Mouse (Mus musculus): Measurements from ENCODE around the gene Creld1. TPM values are rescaled to one million over a fixed set of nuclear protein-coding genes. Genes with fewer than 3 reads are reported as not detected.

Creld1 gene
- polyA plus RNA-seq, 1 experiment from 2014 or later: 36.3 TPM

- 21% methylated on average over 12 of the region's 12 CpGs for WGBS
- peak; percentile 60; the same call in 1 of the 2 replicates for ATAC-seq (ENCODE audit: borderline replicate concordance, extremely low read depth, low FRiP score, low TSS enrichment)
- peaks cover 12% of the 10 kb centered on the region for H3K27me3 ChIP-seq
Observed at GRCm38 (mm10) chr6:113471297-113471936, 11.7 kb upstream of the Creld1 start, which contains the start of gene Il17rc. Il17rc (plus strand) TSS chr6:113471427.

GRCm38 (mm10) chr6:113472061-113472460 lies 11.0 kb upstream of the Creld1 start:
- Histone ChIP-seq H3K36me3 (no peaks in the 10 kb centered on the region), H3K9ac (peak overlapping the region; percentile 44; the same call in 1 of the 2 replicates), H3K4me1 (peaks cover 27% of the 10 kb centered on the region), H3K4me3 (peak overlapping the region; percentile 37; the same call in 1 of the 2 replicates), H3K27ac (peak overlapping the region; percentile 68), H3K9me3 (no peaks in the 10 kb centered on the region), H3K4me2 (peak overlapping the region; percentile 66), H3K27me3 (peaks cover 12% of the 10 kb centered on the region)
- ATAC-seq (ENCODE audit: borderline replicate concordance, extremely low read depth, low FRiP score, low TSS enrichment): no peak
- WGBS: 56% methylated on average over 10 of the region's 10 CpGs

More at GRCm38 (mm10) chr6:113471297-113471936, 11.7 kb upstream of the Creld1 start, which contains the start of gene Il17rc:
- Histone ChIP-seq H3K4me2 (peak within 1 kb of the TSS; percentile 66), H3K27ac (peak within 1 kb of the TSS; percentile 68), H3K36me3 (no peaks in the 10 kb centered on the region), H3K4me1 (peaks cover 27% of the 10 kb centered on the region), H3K9me3 (no peaks in the 10 kb centered on the region), H3K4me3 (peak within 1 kb of the TSS; percentile 37), H3K9ac (peak within 1 kb of the TSS; percentile 44)

GRCm38 (mm10) chr6:113473246-113473645 lies 9.9 kb upstream of the Creld1 start:
- no peak overlapping the region for H3K4me3 ChIP-seq
- peaks cover 12% of the 10 kb centered on the region for H3K27me3 ChIP-seq
- 55% methylated on average over 2 of the region's 2 CpGs for WGBS
- no peaks in the 10 kb centered on the region for H3K36me3 ChIP-seq
- no peak overlapping the region for H3K4me2 ChIP-seq
- H3K27ac ChIP-seq: no peak overlapping the region
- no peak for ATAC-seq (ENCODE audit: borderline replicate concordance, extremely low read depth, low FRiP score, low TSS enrichment)
- no peak overlapping the region for H3K9ac ChIP-seq
- peaks cover 27% of the 10 kb centered on the region for H3K4me1 ChIP-seq
- no peaks in the 10 kb centered on the region for H3K9me3 ChIP-seq

DNA sequence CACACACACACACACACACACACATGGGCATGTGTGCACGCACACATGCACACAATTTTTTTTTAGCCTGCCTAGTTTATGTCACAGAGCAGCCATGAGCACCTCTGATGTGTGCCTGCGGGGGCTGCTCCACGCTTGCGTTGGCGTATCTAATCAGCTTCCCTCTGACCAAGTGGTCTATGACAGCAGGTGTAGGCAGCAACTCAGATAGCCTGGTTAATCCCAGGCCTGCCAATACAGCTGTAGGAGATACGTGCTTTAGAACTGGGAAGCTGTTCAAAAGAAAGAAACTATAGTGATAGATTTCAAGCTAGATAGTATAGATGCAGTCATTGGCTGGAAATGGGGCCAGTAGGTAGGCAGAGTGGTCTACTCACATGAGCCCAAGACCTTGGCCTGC lies 9.4 kb upstream of the Creld1 start:
- Histone ChIP-seq H3K4me1 (peaks cover 27% of the 10 kb centered on the region), H3K4me3 (no peak overlapping the region), H3K9me3 (no peaks in the 10 kb centered on the region), H3K36me3 (no peaks in the 10 kb centered on the region), H3K9ac (no peak overlapping the region), H3K27me3 (peaks cover 12% of the 10 kb centered on the region), H3K4me2 (no peak overlapping the region), H3K27ac (no peak overlapping the region)
- no peak for ATAC-seq (ENCODE audit: borderline replicate concordance, extremely low read depth, low FRiP score, low TSS enrichment)
- 82% methylated on average over 6 of the region's 6 CpGs for WGBS

DNA sequence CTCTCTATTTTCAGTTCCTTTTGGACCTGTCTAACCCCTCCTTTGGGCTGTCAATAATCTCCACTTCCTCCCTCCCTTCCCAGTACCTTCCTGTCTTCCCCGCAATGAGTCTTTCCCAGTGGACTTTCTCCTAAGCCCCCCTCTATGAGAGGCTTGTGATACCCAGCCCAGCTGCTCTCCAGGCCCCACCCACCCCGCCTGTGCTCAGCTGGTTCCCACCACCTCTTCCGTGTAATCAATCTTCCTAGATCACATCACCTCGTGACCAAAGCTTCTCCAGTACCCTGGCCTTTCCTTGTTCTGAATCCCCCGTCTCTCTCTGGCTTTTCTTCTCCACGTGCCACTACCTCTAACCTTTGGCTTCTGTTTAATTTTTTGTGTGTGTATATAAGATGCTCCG lies 5.7 kb upstream of the Creld1 start:
- H3K27ac ChIP-seq: no peak overlapping the region
- no peaks in the 10 kb centered on the region for H3K36me3 ChIP-seq
- no peak overlapping the region for H3K4me3 ChIP-seq
- H3K27me3 ChIP-seq: peaks cover 19% of the 10 kb centered on the region
- H3K4me2 ChIP-seq: no peak overlapping the region
- ATAC-seq (ENCODE audit: borderline replicate concordance, extremely low read depth, low FRiP score, low TSS enrichment): no peak
- H3K4me1 ChIP-seq: peaks cover 3% of the 10 kb centered on the region; the same call in 1 of the 2 replicates
- H3K9me3 ChIP-seq: no peaks in the 10 kb centered on the region
- 21% methylated on average over 7 of the region's 7 CpGs for WGBS
- no peak overlapping the region for H3K9ac ChIP-seq

DNA sequence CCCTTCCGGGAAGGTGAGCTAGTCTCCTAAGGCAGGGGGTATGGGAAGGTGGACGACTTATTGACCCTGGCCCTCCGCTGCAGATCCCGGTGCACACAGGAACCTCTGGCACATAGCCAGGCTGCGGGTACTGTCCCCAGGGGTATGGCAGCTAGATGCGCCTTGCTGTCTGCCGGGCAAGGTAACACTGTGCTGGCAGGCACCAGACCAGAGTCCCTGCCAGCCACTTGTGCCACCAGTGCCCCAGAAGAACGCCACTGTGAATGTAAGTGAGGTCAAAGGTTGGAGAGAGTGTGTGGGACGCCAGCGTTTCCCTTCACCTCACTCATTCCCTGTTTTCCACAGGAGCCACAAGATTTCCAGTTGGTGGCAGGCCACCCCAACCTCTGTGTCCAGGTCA lies 4.2 kb upstream of the Creld1 start:
- ATAC-seq (ENCODE audit: borderline replicate concordance, extremely low read depth, low FRiP score, low TSS enrichment): no peak
- Histone ChIP-seq H3K9me3 (no peaks in the 10 kb centered on the region), H3K27ac (no peak overlapping the region), H3K36me3 (no peaks in the 10 kb centered on the region), H3K4me2 (no peak overlapping the region), H3K27me3 (peaks cover 26% of the 10 kb centered on the region), H3K4me3 (no peak overlapping the region), H3K9ac (no peak overlapping the region), H3K4me1 (peaks cover 13% of the 10 kb centered on the region)
- 74% methylated on average over 10 of the region's 10 CpGs for WGBS

DNA sequence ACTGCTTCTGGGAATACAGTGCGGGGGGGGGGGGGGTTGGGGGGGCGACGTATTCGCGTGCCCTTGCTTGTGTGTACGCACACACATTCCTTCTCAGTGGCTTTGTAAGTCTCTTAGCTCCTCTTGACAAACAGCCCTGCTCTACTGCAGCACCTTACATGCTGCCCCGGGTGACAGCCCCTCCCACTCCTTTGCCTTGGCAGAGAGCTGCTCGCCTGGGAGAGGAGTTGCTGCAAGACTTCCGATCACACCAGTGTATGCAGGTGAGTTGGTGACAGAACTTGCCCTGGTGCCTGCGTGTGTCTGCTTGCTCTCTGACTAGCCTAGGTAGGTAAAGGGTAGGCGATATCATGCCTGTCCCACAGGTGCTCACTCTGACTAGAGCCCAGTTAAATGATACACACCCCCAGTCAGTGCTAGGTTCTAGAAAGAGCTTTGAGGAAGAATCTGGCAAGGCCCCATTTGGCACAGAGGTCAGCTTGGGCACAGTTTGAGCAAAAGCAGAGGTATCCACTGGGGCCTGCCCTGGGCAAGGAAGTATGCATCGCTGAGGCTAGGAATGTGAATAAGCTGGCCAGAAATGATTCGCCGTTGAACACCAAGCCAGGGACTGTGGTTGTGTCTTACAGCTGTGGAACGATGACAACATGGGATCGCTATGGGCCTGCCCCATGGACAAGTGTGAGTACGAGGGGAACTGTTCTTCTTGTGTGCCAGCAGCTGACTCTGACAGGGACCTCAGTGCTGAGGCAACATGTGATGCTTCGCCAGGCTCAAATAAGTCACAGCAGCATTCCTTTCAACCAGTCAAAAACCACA lies 2.3 kb upstream of the Creld1 start:
- H3K9me3 ChIP-seq: no peaks in the 10 kb centered on the region
- H3K27ac ChIP-seq: no peak overlapping the region
- peaks cover 26% of the 10 kb centered on the region for H3K27me3 ChIP-seq
- WGBS: 51% methylated on average over 18 of the region's 18 CpGs
- H3K36me3 ChIP-seq: no peaks in the 10 kb centered on the region
- ATAC-seq (ENCODE audit: borderline replicate concordance, extremely low read depth, low FRiP score, low TSS enrichment): no peak
- H3K4me2 ChIP-seq: no peak overlapping the region; the same call in 1 of the 2 replicates
- H3K4me1 ChIP-seq: peaks cover 14% of the 10 kb centered on the region
- H3K9ac ChIP-seq: no peak overlapping the region
- no peak overlapping the region for H3K4me3 ChIP-seq

DNA sequence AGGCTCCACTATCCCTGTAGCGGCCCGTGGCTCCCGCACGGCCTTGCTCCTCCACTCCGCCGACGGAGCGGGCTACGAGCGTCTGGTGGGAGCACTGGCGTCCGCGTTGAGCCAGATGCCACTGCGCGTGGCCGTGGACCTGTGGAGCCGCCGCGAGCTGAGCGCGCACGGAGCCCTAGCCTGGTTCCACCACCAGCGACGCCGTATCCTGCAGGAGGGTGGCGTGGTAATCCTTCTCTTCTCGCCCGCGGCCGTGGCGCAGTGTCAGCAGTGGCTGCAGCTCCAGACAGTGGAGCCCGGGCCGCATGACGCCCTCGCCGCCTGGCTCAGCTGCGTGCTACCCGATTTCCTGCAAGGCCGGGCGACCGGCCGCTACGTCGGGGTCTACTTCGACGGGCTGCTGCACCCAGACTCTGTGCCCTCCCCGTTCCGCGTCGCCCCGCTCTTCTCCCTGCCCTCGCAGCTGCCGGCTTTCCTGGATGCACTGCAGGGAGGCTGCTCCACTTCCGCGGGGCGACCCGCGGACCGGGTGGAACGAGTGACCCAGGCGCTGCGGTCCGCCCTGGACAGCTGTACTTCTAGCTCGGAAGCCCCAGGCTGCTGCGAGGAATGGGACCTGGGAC lies 509 bp upstream of the Creld1 start:
- peak overlapping the region; percentile 51 for H3K9ac ChIP-seq
- peaks cover 19% of the 10 kb centered on the region for H3K4me1 ChIP-seq
- H3K27ac ChIP-seq: peak overlapping the region; percentile 89
- peak; percentile 12 for ATAC-seq (ENCODE audit: borderline replicate concordance, extremely low read depth, low FRiP score, low TSS enrichment)
- WGBS: 2% methylated on average over 65 of the region's 65 CpGs
- no peaks in the 10 kb centered on the region for H3K9me3 ChIP-seq
- H3K36me3 ChIP-seq: no peaks in the 10 kb centered on the region
- H3K4me3 ChIP-seq: peak overlapping the region; percentile 57
- H3K4me2 ChIP-seq: peak overlapping the region; percentile 82
- peaks cover 26% of the 10 kb centered on the region for H3K27me3 ChIP-seq

- peak overlapping the region; percentile 57 for H3K4me3 ChIP-seq
- no peaks in the 10 kb centered on the region for H3K9me3 ChIP-seq
- H3K36me3 ChIP-seq: no peaks in the 10 kb centered on the region
- H3K4me1 ChIP-seq: peaks cover 28% of the 10 kb centered on the region
- 8% methylated on average over 10 of the region's 10 CpGs for WGBS
- H3K4me2 ChIP-seq: peak overlapping the region; percentile 82
- peak; percentile 28; the same call in 1 of the 2 replicates for ATAC-seq (ENCODE audit: borderline replicate concordance, extremely low read depth, low FRiP score, low TSS enrichment)
- H3K27me3 ChIP-seq: peaks cover 26% of the 10 kb centered on the region
- peak overlapping the region; percentile 89 for H3K27ac ChIP-seq
- H3K9ac ChIP-seq: peak overlapping the region; percentile 54
Observed at GRCm38 (mm10) chr6:113483729-113484128, 632 bp downstream of the Creld1 start.

- peaks cover 4% of the 10 kb centered on the region; the same call in 1 of the 2 replicates for H3K36me3 ChIP-seq
Observed at GRCm38 (mm10) chr6:113487125-113487576, 4.1 kb downstream of the Creld1 start.

GRCm38 (mm10) chr6:113489410-113489809 lies 6.3 kb downstream of the Creld1 start:
- peaks cover under 1% of the 10 kb centered on the region; the same call in 1 of the 2 replicates for H3K27me3 ChIP-seq
- H3K4me1 ChIP-seq: peaks cover 16% of the 10 kb centered on the region
- no peak overlapping the region for H3K4me2 ChIP-seq
- 93% methylated on average over 14 of the region's 14 CpGs for WGBS
- H3K36me3 ChIP-seq: peaks cover 4% of the 10 kb centered on the region; the same call in 1 of the 2 replicates
- no peak overlapping the region for H3K27ac ChIP-seq
- ATAC-seq (ENCODE audit: borderline replicate concordance, extremely low read depth, low FRiP score, low TSS enrichment): no peak
- no peak overlapping the region for H3K9ac ChIP-seq
- H3K4me3 ChIP-seq: no peak overlapping the region
- no peaks in the 10 kb centered on the region for H3K9me3 ChIP-seq

More at GRCm38 (mm10) chr6:113487125-113487576, 4.1 kb downstream of the Creld1 start:
- Histone ChIP-seq H3K9ac (no peak overlapping the region), H3K27me3 (peaks cover 9% of the 10 kb centered on the region), H3K4me1 (peaks cover 27% of the 10 kb centered on the region), H3K4me2 (no peak overlapping the region), H3K4me3 (no peak overlapping the region), H3K9me3 (no peaks in the 10 kb centered on the region), H3K27ac (0 out of 2 replicates have a peak overlapping the region, but pooled peaks have one; percentile 2)
- ATAC-seq (ENCODE audit: borderline replicate concordance, extremely low read depth, low FRiP score, low TSS enrichment): no peak
- 45% methylated on average over 7 of the region's 7 CpGs for WGBS
